Mouse (Mus musculus) embryonic facial prominence, embryonic 13.5 days (tissue): ENCODE data around the gene Gm12169. TPM values are rescaled to one million over a fixed set of nuclear protein-coding genes. Genes with fewer than 3 reads are reported as not detected.
"Not testable (repeated sequence)": the region's sequence is repeated elsewhere in the genome, so short reads cannot be mapped to it uniquely, and the experiment has no call there.

Source experiments
- ATAC-seq: fragments of 200-750 bp; cut with Nextera tagmentation; 2 replicates; pipeline ENCODE4 v1.8.0; 2017; ENCODE audit warnings: low read depth; ENCODE audit not compliant: insufficient number of reproducible peaks, insufficient read depth, low FRiP score, low TSS enrichment
- H3K27ac ChIP-seq: fragments of 300-500 bp; sonication (generic); 2 replicates; pipeline ENCODE4 v1.5.1; 2015; ENCODE audit warnings: moderate library complexity, mild to moderate bottlenecking, inconsistent platforms
- H3K27me3 ChIP-seq: fragments of 300-500 bp; sonication (generic); 2 replicates; pipeline ENCODE4 v1.6.1; 2015; ENCODE audit warnings: mild to moderate bottlenecking, inconsistent platforms
- H3K36me3 ChIP-seq: fragments of 300-500 bp; sonication (generic); 2 replicates; pipeline ENCODE4 v1.6.1; 2015; ENCODE audit warnings: mild to moderate bottlenecking, inconsistent platforms
- H3K4me1 ChIP-seq: fragments of 300-500 bp; sonication (generic); 2 replicates; pipeline ENCODE4 v1.6.1; 2015; ENCODE audit warnings: inconsistent platforms
- H3K4me2 ChIP-seq: fragments of 300-500 bp; sonication (generic); 2 replicates; pipeline ENCODE4 v1.6.1; 2015; ENCODE audit warnings: moderate library complexity, mild to moderate bottlenecking, inconsistent platforms
- H3K4me3 ChIP-seq: fragments of 300-500 bp; sonication (generic); 2 replicates; pipeline ENCODE4 v1.5.1; 2015; ENCODE audit warnings: mild to moderate bottlenecking, inconsistent platforms
- H3K9ac ChIP-seq: fragments of 300-500 bp; sonication (generic); 2 replicates; pipeline ENCODE4 v1.6.1; 2015; ENCODE audit warnings: mild to moderate bottlenecking, inconsistent platforms
- H3K9me3 ChIP-seq: fragments of 300-500 bp; sonication (generic); 2 replicates; pipeline ENCODE4 v1.6.1; 2016; ENCODE audit warnings: inconsistent platforms
- WGBS: fragments of 180-500 bp; shearing (Covaris S2); methylation state at CpG from one replicate; pipeline ENCODE4 v1.1.7; 2015; ENCODE audit warnings: mixed read lengths; 5-methylcytosine and 5-hydroxymethylcytosine counted together
- polyA plus RNA-seq: library from polyadenylated mRNA; unstranded; fragments of >200 nt; fragmentation: Nextera tagmentation; extraction: Ambion mirVana; gene quantifications from 2 replicates; pipeline ENCODE4 v1.2.1, GENCODE M21; 2015

The Gm12169 gene
- polyA plus RNA-seq: not detected in 2 replicates

- H3K27me3 ChIP-seq: no peaks in the 10 kb centered on the region
- no peak for ATAC-seq
- no peak within 1 kb of the TSS for H3K27ac ChIP-seq
- H3K4me3 ChIP-seq: no peak within 1 kb of the TSS
- H3K36me3 ChIP-seq: no peaks in the 10 kb centered on the region
- no peaks in the 10 kb centered on the region for H3K9me3 ChIP-seq
- no peaks in the 10 kb centered on the region for H3K4me1 ChIP-seq
- H3K4me2 ChIP-seq: no peak within 1 kb of the TSS
- WGBS: 88% methylated on average over 2 of the region's 2 CpGs
- H3K9ac ChIP-seq: no peak within 1 kb of the TSS
Measured at GRCm38 (mm10) chr11:46523912-46524311, at the start of gene Gm12169. Gene Gm12169 (plus strand): TSS chr11:46524212.

- H3K4me3 ChIP-seq: no peak overlapping the region
- no peaks in the 10 kb centered on the region for H3K27me3 ChIP-seq
- H3K4me1 ChIP-seq: no peaks in the 10 kb centered on the region
- no peak overlapping the region for H3K27ac ChIP-seq
- WGBS: 73% methylated on average over 4 of the region's 4 CpGs
- no peaks in the 10 kb centered on the region for H3K9me3 ChIP-seq
- no peaks in the 10 kb centered on the region for H3K36me3 ChIP-seq
- no peak overlapping the region for H3K4me2 ChIP-seq
- H3K9ac ChIP-seq: no peak overlapping the region
- no peak for ATAC-seq
Measured at GRCm38 (mm10) chr11:46474220-46474619, 49.8 kb upstream of the Gm12169 start.

GRCm38 (mm10) chr11:46479311-46479710, 44.7 kb upstream of the Gm12169 start:
- Histone ChIP-seq H3K4me1 (no peaks in the 10 kb centered on the region), H3K27ac (no peak overlapping the region), H3K27me3 (no peaks in the 10 kb centered on the region), H3K36me3 (no peaks in the 10 kb centered on the region), H3K9me3 (no peaks in the 10 kb centered on the region), H3K4me3 (no peak overlapping the region), H3K9ac (no peak overlapping the region), H3K4me2 (no peak overlapping the region)
- ATAC-seq: no peak
- WGBS: 80% methylated on average over 9 of the region's 9 CpGs

- no peak for ATAC-seq
- H3K9me3 ChIP-seq: no peaks in the 10 kb centered on the region
- no peak overlapping the region for H3K27ac ChIP-seq
- H3K4me3 ChIP-seq: no peak overlapping the region
- no peak overlapping the region for H3K9ac ChIP-seq
- no peaks in the 10 kb centered on the region for H3K36me3 ChIP-seq
- H3K27me3 ChIP-seq: no peaks in the 10 kb centered on the region
- no peaks in the 10 kb centered on the region for H3K4me1 ChIP-seq
- no peak overlapping the region for H3K4me2 ChIP-seq
- 56% methylated on average over 7 of the region's 7 CpGs for WGBS
Measured at GRCm38 (mm10) chr11:46480517-46480916, 43.5 kb upstream of the Gm12169 start.

- no peaks in the 10 kb centered on the region for H3K27me3 ChIP-seq
- H3K9me3 ChIP-seq: no peaks in the 10 kb centered on the region
- no peak for ATAC-seq
- H3K4me1 ChIP-seq: no peaks in the 10 kb centered on the region
- no peak overlapping the region for H3K9ac ChIP-seq
- 5% methylated on average over 1 of the region's 1 CpGs for WGBS
- H3K36me3 ChIP-seq: no peaks in the 10 kb centered on the region
- H3K4me3 ChIP-seq: no peak overlapping the region
- H3K27ac ChIP-seq: no peak overlapping the region
- no peak overlapping the region for H3K4me2 ChIP-seq
Measured at GRCm38 (mm10) chr11:46488231-46488630, 35.8 kb upstream of the Gm12169 start.

- no peaks in the 10 kb centered on the region for H3K4me1 ChIP-seq
- no peak for ATAC-seq
- no peak overlapping the region for H3K4me3 ChIP-seq
- no peaks in the 10 kb centered on the region for H3K27me3 ChIP-seq
- H3K9me3 ChIP-seq: no peaks in the 10 kb centered on the region
- H3K27ac ChIP-seq: no peak overlapping the region
- H3K4me2 ChIP-seq: no peak overlapping the region
- no peaks in the 10 kb centered on the region for H3K36me3 ChIP-seq
- WGBS: 81% methylated on average over 2 of the region's 2 CpGs
- H3K9ac ChIP-seq: no peak overlapping the region
Measured at GRCm38 (mm10) chr11:46488650-46489049, 35.4 kb upstream of the Gm12169 start.

- Histone ChIP-seq H3K27me3 (no peaks in the 10 kb centered on the region), H3K4me1 (no peaks in the 10 kb centered on the region), H3K27ac (no peak overlapping the region), H3K9me3 (no peaks in the 10 kb centered on the region), H3K4me2 (no peak overlapping the region), H3K4me3 (no peak overlapping the region), H3K36me3 (no peaks in the 10 kb centered on the region), H3K9ac (no peak overlapping the region)
- ATAC-seq: no peak
- 75% methylated on average over 3 of the region's 3 CpGs for WGBS
Measured at GRCm38 (mm10) chr11:46507146-46507545, 16.9 kb upstream of the Gm12169 start.

GRCm38 (mm10) chr11:46509900-46510299, 14.1 kb upstream of the Gm12169 start:
- 94% methylated on average over 5 of the region's 5 CpGs for WGBS
- no peak overlapping the region for H3K27ac ChIP-seq
- no peaks in the 10 kb centered on the region for H3K36me3 ChIP-seq
- no peak overlapping the region for H3K4me2 ChIP-seq
- H3K9me3 ChIP-seq: no peaks in the 10 kb centered on the region
- H3K27me3 ChIP-seq: no peaks in the 10 kb centered on the region
- H3K4me3 ChIP-seq: no peak overlapping the region
- no peak for ATAC-seq
- no peaks in the 10 kb centered on the region for H3K4me1 ChIP-seq
- no peak overlapping the region for H3K9ac ChIP-seq

- WGBS: 86% methylated on average over 5 of the region's 5 CpGs
- H3K9me3 ChIP-seq, H3K27ac ChIP-seq, H3K9ac ChIP-seq, H3K4me3 ChIP-seq, H3K27me3 ChIP-seq, H3K4me1 ChIP-seq, H3K36me3 ChIP-seq, H3K4me2 ChIP-seq, ATAC-seq: not testable (repeated sequence)
Measured at GRCm38 (mm10) chr11:46521341-46521740, 2.7 kb upstream of the Gm12169 start.

- H3K27me3 ChIP-seq: no peaks in the 10 kb centered on the region
- ATAC-seq: no peak
- H3K4me1 ChIP-seq: no peaks in the 10 kb centered on the region
- H3K9ac ChIP-seq: no peak overlapping the region
- no peaks in the 10 kb centered on the region for H3K9me3 ChIP-seq
- no peaks in the 10 kb centered on the region for H3K36me3 ChIP-seq
- no peak overlapping the region for H3K4me2 ChIP-seq
- WGBS: 81% methylated on average over 3 of the region's 3 CpGs
- no peak overlapping the region for H3K27ac ChIP-seq
- no peak overlapping the region for H3K4me3 ChIP-seq
Measured at GRCm38 (mm10) chr11:46522719-46523118, 1.3 kb upstream of the Gm12169 start.

GRCm38 (mm10) chr11:46530149-46530548, 6.1 kb downstream of the Gm12169 start:
- Histone ChIP-seq H3K4me2 (no peak overlapping the region), H3K27ac (no peak overlapping the region), H3K4me1 (no peaks in the 10 kb centered on the region), H3K9ac (no peak overlapping the region), H3K36me3 (no peaks in the 10 kb centered on the region), H3K4me3 (no peak overlapping the region), H3K9me3 (no peaks in the 10 kb centered on the region), H3K27me3 (no peaks in the 10 kb centered on the region)
- ATAC-seq: no peak
- WGBS: 67% methylated on average over 4 of the region's 4 CpGs

- H3K36me3 ChIP-seq: no peaks in the 10 kb centered on the region
- H3K9ac ChIP-seq: no peak overlapping the region
- no peaks in the 10 kb centered on the region for H3K9me3 ChIP-seq
- 68% methylated on average over 4 of the region's 4 CpGs for WGBS
- H3K4me3 ChIP-seq: no peak overlapping the region
- H3K4me2 ChIP-seq: no peak overlapping the region
- no peak overlapping the region for H3K27ac ChIP-seq
- ATAC-seq: no peak
- H3K27me3 ChIP-seq: no peaks in the 10 kb centered on the region
- no peaks in the 10 kb centered on the region for H3K4me1 ChIP-seq
Measured at GRCm38 (mm10) chr11:46536978-46537377, 13.0 kb downstream of the Gm12169 start.

- no peak for ATAC-seq
- WGBS: 90% methylated on average over 2 of the region's 2 CpGs
- Histone ChIP-seq H3K9ac (no peak overlapping the region), H3K9me3 (no peaks in the 10 kb centered on the region), H3K4me3 (no peak overlapping the region), H3K4me1 (no peaks in the 10 kb centered on the region), H3K36me3 (no peaks in the 10 kb centered on the region), H3K27me3 (no peaks in the 10 kb centered on the region), H3K4me2 (no peak overlapping the region), H3K27ac (no peak overlapping the region)
Measured at GRCm38 (mm10) chr11:46543530-46543929, 19.5 kb downstream of the Gm12169 start.
